Mouse (Mus musculus) kidney, adult 2 months (tissue): Measurements from ENCODE around the gene Phgdh.

Experiments used
- CTCF ChIP-seq: fragments of 200-500 bp; conservative IDR thresholded peaks from 2 replicates; pipeline ENCODE4 v1.5.1; 2011; ENCODE audit warnings: low read depth, mild to moderate bottlenecking, control low read depth, low read length, moderate library complexity, mixed read lengths; ENCODE audit not compliant: insufficient read depth, insufficient read length
- POLR2A ChIP-seq: fragments of 200-500 bp; IDR thresholded peaks from one replicate; pipeline ENCODE4 v1.6.1; 2011; ENCODE audit warnings: low read depth, low read length, control low read depth

GRCm38 (mm10) chr3:98282422-98282821 is 57.4 kb downstream of the Phgdh start:
- no peak for TF ChIP-seq CTCF
- TF ChIP-seq POLR2A = no peak
